Mouse (Mus musculus) liver, embryonic 11.5 days (tissue): Measurements from ENCODE around the gene Adora3. TPM values are rescaled to one million over a fixed set of nuclear protein-coding genes. Genes with fewer than 3 reads are reported as not detected.
"Not testable (repeated sequence)": the region's sequence is repeated elsewhere in the genome, so short reads cannot be mapped to it uniquely, and the experiment has no call there.

Experiments used
- ATAC-seq: fragments of 200-750 bp; cut with Nextera tagmentation; replicated peaks from 2 replicates; pipeline ENCODE4 v1.8.0; 2017; ENCODE audit warnings: moderate number of reproducible peaks, mild to moderate bottlenecking, moderate TSS enrichment, moderate library complexity; ENCODE audit not compliant: low FRiP score
- DNase-seq: peaks from one replicate; pipeline ENCODE4 v3.0.0-alpha.2; 2017; ENCODE audit warnings: low spot score
- H3K27ac ChIP-seq: fragments of 300-500 bp; sonication (generic); 2 replicates; pipeline ENCODE4 v1.5.1; 2014; ENCODE audit warnings: mild to moderate bottlenecking, low read depth, low read length, control low read depth
- H3K27me3 ChIP-seq: fragments of 300-500 bp; sonication (generic); replicated peaks from 2 replicates; pipeline ENCODE4 v1.6.1; 2014; ENCODE audit warnings: low read length, mixed read lengths; ENCODE audit not compliant: control insufficient read depth, insufficient read depth
- H3K36me3 ChIP-seq: fragments of 300-500 bp; sonication (generic); 2 replicates; pipeline ENCODE4 v1.6.1; 2014; ENCODE audit warnings: mild to moderate bottlenecking, low read length, moderate library complexity, mixed read lengths; ENCODE audit not compliant: control insufficient read depth, insufficient read depth
- H3K4me1 ChIP-seq: fragments of 300-500 bp; sonication (generic); replicated peaks from 2 replicates; pipeline ENCODE4 v1.6.1; 2014; ENCODE audit warnings: low read length, mixed read lengths; ENCODE audit not compliant: control insufficient read depth, insufficient read depth
- H3K4me2 ChIP-seq: fragments of 300-500 bp; sonication (generic); 2 replicates; pipeline ENCODE4 v1.6.1; 2014; ENCODE audit warnings: mild to moderate bottlenecking, control low read depth, moderate library complexity
- H3K4me3 ChIP-seq: fragments of 300-500 bp; sonication (generic); 2 replicates; pipeline ENCODE4 v1.5.1; 2014; ENCODE audit warnings: low read depth, low read length, control low read depth
- H3K9ac ChIP-seq: fragments of 300-500 bp; sonication (generic); 2 replicates; pipeline ENCODE4 v1.6.1; 2014; ENCODE audit warnings: low read depth, low read length, control low read depth
- H3K9me3 ChIP-seq: fragments of 300-500 bp; sonication (generic); 2 replicates; pipeline ENCODE4 v1.6.1; 2016; ENCODE audit warnings: low read length, inconsistent platforms, mixed read lengths; ENCODE audit not compliant: control insufficient read depth
- WGBS: fragments of 180-500 bp; shearing (Covaris S2); extraction: QIAGEN DNeasy Blood & Tissue Kit; methylation state at CpG from one replicate; pipeline ENCODE4 v1.1.7; 2014; 5-methylcytosine and 5-hydroxymethylcytosine counted together
- polyA plus RNA-seq: library from polyadenylated mRNA; unstranded; fragments of >200 nt; fragmentation: Nextera tagmentation; extraction: Ambion mirVana; gene quantifications from 2 replicates; pipeline ENCODE4 v1.2.1, GENCODE M21; 2014

Gene Adora3
- polyA plus RNA-seq, 1 experiment from 2014 or later, result 0.36 TPM

DNA sequence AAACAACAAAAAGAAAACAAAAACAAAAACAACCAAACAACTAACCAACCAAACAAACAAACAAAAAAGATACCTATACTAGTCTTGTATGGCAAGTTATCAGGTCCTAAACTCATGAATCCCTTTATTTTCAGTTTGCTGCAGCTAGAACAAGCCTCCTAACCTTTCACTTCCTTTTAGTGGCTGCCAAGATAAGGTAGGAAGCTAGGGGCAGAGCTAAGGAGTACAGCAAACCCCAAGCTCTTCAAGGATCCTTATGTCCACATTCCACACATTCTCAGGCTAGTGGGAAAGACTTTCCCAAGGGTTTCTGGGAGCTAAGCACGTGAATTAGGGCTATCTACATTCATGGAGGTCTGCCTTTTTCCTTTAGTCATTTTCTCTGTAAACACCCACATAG is 44.6 kb downstream of the Adora3 start:
- peaks cover 31% of the 10 kb centered on the region for H3K4me1 ChIP-seq
- no peak overlapping the region for H3K4me3 ChIP-seq
- no peak overlapping the region for H3K27ac ChIP-seq
- no peaks in the 10 kb centered on the region for H3K27me3 ChIP-seq
- DNase-seq (no peak), ATAC-seq (no peak)
- H3K9me3 ChIP-seq, result no peaks in the 10 kb centered on the region
- H3K9ac ChIP-seq, result no peak overlapping the region
- H3K36me3 ChIP-seq, result no peaks in the 10 kb centered on the region
- no peak overlapping the region for H3K4me2 ChIP-seq
- WGBS, result 25% methylated on average over 1 of the region's 1 CpGs

DNA sequence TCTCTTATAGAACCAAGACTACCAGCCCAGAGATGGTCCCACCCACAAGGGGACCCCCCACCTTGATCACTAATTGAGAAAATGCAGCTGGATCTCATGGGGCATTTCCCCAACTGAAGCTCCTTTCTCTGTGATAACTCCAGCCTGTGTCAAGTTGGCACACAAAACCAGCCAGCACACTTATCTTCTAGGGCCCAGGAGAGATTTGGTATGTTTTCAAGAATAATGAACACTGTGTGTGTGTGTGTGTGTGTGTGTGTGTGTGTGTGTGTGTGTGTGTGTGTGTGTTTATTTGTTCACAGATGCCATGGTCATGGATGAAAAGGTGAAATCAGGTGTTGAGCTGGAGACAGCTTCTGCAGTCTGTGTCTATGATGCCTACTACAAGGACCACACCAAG is 45.8 kb downstream of the Adora3 start:
- H3K4me2 ChIP-seq, H3K36me3 ChIP-seq, DNase-seq, H3K4me3 ChIP-seq, ATAC-seq, H3K9me3 ChIP-seq, H3K9ac ChIP-seq, H3K27me3 ChIP-seq, H3K27ac ChIP-seq: not testable (repeated sequence)
- peaks cover 31% of the 10 kb centered on the region for H3K4me1 ChIP-seq

DNA sequence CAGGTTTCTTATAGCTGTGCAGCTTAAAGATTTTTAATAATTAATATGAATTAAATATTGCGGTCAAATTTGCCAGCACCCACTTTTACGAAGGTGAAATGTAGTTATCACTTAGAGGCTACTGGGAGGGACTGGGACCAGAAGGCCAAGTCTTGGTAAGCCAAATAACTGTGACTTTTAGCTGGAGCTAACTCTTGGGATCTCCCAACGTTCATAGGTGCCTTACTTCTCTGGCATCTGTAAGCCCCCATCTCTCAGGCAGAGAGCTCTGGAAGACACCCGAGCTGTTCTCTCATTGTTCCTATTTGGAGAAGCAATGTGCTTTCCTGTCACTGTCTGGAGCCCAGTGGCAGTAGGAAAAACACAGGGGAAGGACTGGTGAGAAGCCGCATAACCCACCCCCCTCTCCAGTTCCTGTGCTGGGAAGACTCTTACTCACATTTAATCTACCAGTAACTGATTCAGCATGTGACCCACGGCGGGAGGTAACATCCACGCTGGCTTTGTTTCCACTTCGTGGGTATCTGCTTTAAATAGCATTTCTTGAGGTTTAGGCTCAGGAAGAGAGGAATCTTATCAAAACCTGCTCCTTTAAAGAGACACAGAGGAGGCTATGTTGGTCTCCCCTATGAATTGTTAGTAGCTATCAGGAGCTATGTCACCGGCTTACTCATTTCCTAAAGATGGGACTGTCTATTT is 47.1 kb downstream of the Adora3 start:
- ATAC-seq (no peak), DNase-seq (no peak)
- Histone ChIP-seq H3K4me3 (no peak overlapping the region), H3K9ac (no peak overlapping the region), H3K27me3 (no peaks in the 10 kb centered on the region), H3K27ac (no peak overlapping the region), H3K4me1 (peaks cover 25% of the 10 kb centered on the region), H3K36me3 (no peaks in the 10 kb centered on the region), H3K4me2 (no peak overlapping the region), H3K9me3 (no peaks in the 10 kb centered on the region)
- WGBS, result 39% methylated on average over 10 of the region's 10 CpGs

DNA sequence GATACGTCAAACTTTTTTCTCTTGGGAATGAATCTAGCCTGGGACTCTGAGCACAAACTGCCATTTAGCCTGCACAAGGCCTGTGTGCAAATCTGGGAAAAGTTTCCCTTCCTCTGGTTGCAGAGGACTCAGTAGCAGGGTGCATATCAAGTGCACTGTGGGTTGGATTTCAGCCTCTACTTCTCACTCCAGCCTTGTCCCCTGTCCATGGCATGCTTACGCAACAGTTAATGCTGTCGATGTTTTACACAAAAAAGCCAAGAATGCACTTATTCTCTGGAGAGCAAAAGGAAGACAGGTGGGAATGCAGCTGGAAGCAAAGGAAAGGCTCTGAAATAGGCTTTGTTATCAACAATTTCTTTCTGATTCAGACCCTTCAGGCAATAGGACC is 47.7 kb downstream of the Adora3 start:
- H3K4me2 ChIP-seq, result no peak overlapping the region
- H3K27me3 ChIP-seq, result no peaks in the 10 kb centered on the region
- no peaks in the 10 kb centered on the region for H3K36me3 ChIP-seq
- 56% methylated on average over 3 of the region's 3 CpGs for WGBS
- no peak overlapping the region for H3K9ac ChIP-seq
- no peak for DNase-seq
- ATAC-seq, result no peak
- H3K4me1 ChIP-seq, result peaks cover 22% of the 10 kb centered on the region
- no peak overlapping the region for H3K4me3 ChIP-seq
- no peaks in the 10 kb centered on the region for H3K9me3 ChIP-seq
- no peak overlapping the region for H3K27ac ChIP-seq

DNA sequence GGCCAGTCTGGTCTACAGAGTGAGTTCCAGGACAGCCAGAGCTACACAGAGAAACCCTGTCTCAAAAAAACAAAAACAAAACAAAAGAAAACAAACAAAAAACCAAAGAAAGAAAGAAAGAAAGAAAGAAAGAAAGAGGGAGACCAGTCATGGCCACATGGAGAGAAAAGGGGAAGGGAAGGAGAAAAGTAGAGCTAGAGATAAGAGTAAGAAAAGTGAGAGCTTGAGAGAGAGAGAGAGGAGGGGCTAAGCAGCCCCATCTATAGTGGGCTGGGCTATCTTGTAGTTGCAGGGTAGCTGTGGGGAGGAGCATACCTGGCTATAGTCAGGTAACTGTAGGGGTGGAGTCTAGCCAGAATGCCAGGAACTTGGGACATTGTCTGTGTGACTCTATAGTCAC is 50.1 kb downstream of the Adora3 start:
- not testable (repeated sequence) for DNase-seq
- 0 out of 2 replicates have a peak, but pooled peaks have one; percentile 48 for ATAC-seq

DNA sequence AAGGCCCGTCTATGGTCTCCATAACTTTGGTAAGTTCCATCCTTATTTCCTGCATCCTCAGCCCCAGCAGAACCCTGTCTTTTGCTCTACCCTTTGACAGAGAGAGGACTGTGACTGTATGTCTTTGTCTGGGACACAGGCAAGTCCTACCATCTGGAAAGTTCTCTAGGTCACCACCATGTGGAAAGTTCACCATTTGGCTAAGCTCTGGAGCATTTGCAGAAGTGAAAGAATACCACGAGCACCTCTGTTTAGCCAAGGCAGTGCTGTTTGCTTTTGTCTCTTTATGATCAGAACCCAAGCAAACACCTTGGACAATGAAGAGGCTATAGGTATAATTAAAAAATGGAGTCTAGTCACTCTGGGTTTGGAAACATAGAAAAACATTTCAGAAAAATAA is 51.3 kb downstream of the Adora3 start:
- Histone ChIP-seq H3K4me1 (peaks cover 16% of the 10 kb centered on the region), H3K27ac (no peak overlapping the region), H3K9ac (no peak overlapping the region; the same call in 1 of the 2 replicates), H3K4me3 (no peak overlapping the region), H3K36me3 (no peaks in the 10 kb centered on the region), H3K27me3 (no peaks in the 10 kb centered on the region), H3K4me2 (no peak overlapping the region), H3K9me3 (no peaks in the 10 kb centered on the region)
- DNase-seq (no peak), ATAC-seq (no peak)
- WGBS, result 62% methylated on average over 2 of the region's 2 CpGs

More for the DNA sequence above, 50.1 kb downstream of the Adora3 start:
- not testable (repeated sequence) for H3K9me3 ChIP-seq, H3K27me3 ChIP-seq, H3K4me3 ChIP-seq, H3K4me2 ChIP-seq, H3K36me3 ChIP-seq, H3K27ac ChIP-seq, H3K9ac ChIP-seq
- peaks cover 11% of the 10 kb centered on the region; the same call in 1 of the 2 replicates for H3K4me1 ChIP-seq

DNA sequence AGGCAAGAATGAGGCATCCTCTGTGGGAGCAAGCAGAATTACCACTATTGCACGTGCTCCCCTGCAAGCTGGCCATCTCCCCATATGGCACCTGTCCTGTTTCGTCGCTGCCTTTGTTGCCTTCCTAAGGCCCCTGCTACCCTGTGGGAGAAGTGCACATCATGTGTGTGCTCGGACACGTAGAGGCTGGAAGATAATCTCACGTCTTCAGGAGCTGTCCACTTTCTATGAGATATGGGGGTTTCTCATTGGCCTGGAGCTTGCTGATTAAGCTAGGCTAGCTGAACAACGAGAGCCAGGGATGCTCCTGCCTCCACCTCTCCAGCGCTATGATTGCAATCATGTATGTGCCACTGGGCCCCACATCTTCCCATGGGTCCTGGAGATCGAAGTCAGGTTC is 54.0 kb downstream of the Adora3 start:
- no peaks in the 10 kb centered on the region for H3K27me3 ChIP-seq
- DNase-seq (no peak), ATAC-seq (peak; percentile 52)
- no peak overlapping the region for H3K9ac ChIP-seq
- 62% methylated on average over 9 of the region's 9 CpGs for WGBS
- H3K36me3 ChIP-seq, result no peaks in the 10 kb centered on the region
- no peaks in the 10 kb centered on the region for H3K9me3 ChIP-seq
- H3K27ac ChIP-seq, result no peak overlapping the region
- H3K4me2 ChIP-seq, result no peak overlapping the region
- peaks cover 10% of the 10 kb centered on the region for H3K4me1 ChIP-seq
- no peak overlapping the region for H3K4me3 ChIP-seq

DNA sequence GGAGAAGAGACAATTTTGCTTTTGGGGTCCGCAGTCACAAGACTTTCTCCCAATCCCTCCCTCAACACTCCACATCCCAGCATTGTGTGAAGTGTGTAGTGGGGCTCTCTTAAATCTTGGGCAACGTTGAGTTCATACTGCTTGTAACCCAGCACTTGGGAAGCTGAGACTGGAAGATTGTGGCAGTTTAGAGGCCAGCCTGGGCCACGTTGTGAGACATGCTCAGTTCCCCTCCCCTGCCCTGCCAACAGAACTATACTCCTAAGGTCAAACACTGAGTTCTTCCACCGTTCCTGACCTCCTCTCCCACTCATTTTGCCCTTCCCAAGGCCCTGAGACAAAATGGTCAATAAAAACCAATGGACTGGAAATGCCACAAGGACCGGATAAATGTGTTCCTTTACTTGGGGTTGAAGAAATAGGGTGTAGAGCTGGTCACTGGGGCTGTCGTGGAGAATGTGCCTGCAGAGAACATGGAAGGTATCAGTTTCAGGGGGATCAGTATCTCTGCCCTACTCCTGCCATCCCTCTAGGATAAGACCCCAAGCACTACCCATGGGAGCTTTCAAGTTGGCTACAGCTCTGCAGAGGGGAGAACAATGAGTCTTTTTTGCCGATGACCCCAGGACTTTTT is 57.0 kb downstream of the Adora3 start:
- ATAC-seq (no peak), DNase-seq (no peak)
- H3K9ac ChIP-seq, result no peak overlapping the region
- 78% methylated on average over 7 of the region's 7 CpGs for WGBS
- no peak overlapping the region for H3K27ac ChIP-seq
- no peaks in the 10 kb centered on the region for H3K9me3 ChIP-seq
- H3K4me3 ChIP-seq, result no peak overlapping the region
- no peak overlapping the region for H3K4me2 ChIP-seq
- peaks cover 10% of the 10 kb centered on the region for H3K4me1 ChIP-seq
- no peaks in the 10 kb centered on the region for H3K27me3 ChIP-seq
- no peaks in the 10 kb centered on the region for H3K36me3 ChIP-seq

DNA sequence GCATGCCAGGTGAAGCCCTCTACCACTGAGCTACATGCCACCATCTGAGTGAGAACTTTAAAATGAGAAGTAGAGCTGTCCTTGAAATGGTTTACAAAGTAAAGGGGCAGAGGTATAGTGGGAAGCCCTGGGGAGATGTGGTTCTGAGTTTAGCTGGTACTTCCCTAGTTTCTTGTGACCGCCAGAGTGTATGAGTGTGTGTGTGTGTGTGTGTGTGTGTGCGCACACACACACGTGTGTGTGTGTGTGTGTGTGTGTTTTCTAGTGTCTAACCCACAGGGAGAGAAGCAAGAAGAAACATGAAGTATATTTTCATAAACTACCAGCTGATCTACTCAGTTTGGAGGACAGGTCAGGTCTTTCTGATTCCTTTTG is 57.5 kb downstream of the Adora3 start:
- no peak for ATAC-seq
- WGBS, result 93% methylated on average over 3 of the region's 3 CpGs
- Histone ChIP-seq H3K4me1 (peaks cover 10% of the 10 kb centered on the region), H3K27me3 (no peaks in the 10 kb centered on the region), H3K9me3 (no peaks in the 10 kb centered on the region), H3K4me2 (no peak overlapping the region), H3K27ac (no peak overlapping the region), H3K4me3 (no peak overlapping the region), H3K9ac (no peak overlapping the region), H3K36me3 (no peaks in the 10 kb centered on the region)
- DNase-seq, result no peak
